Mouse (Mus musculus) embryonic stem cell, embryonic (primary cell): ENCODE data around the gene Ltk.

ENCODE experiments used
- CTCF ChIA-PET, 4 experiments: fragments of 300-600 bp in 2 of 4; fragments of 350-600 bp in 2 of 4; sonication (Branson Sonifier 250); formaldehyde crosslinking; loops; one replicate each; lab custom pipeline; 2022; ENCODE audit warnings: inconsistent platforms in 2 of 4; lab: Charles Lee
- POLR2A ChIA-PET, 4 experiments: fragments of 300-600 bp in 2 of 4; fragments of 350-600 bp in 2 of 4; sonication (Branson Sonifier 250); formaldehyde crosslinking; loops; one replicate each; lab custom pipeline; 2022; ENCODE audit warnings: antibody characterized with exemption in 4 of 4, inconsistent platforms in 1 of 4; lab: Charles Lee

The Ltk gene

DNA sequence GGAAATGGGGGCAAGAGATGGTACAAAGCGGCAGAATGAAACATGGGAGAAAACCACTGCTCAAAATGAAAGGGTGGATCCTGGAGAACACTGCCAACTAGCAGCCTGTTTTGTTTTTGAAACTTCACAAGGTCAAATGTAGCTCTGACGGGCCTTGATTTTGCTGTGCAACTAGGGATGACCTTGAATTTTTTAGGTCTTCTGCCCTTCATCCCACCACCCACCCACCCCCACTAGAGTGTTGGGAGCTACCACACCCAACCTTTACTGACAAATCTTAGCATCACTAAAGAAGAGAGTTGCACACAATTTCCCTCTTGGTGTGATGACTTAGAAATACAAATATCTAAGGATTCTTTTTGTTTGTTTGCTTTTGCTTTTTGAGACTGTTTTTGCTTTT, 29.8 kb upstream of the Ltk start:
- CTCF ChIA-PET: interaction anchor here (0.7 to 2.1 kb wide), 9 partner anchors 9 to 66 kb away, joined by 3 to 15 read pairs (median 4); no protein-coding TSS in a partner anchor
- POLR2A ChIA-PET: interaction anchor here in 3 of 4 experiments (0.6 to 2.1 kb wide), 43 partner anchors 9 to 479 kb away, joined by 3 to 14 read pairs (median 4); partner anchors contain the start of genes Gm28042 (in 1 of the 3), Jmjd7 (in 1 of the 3), Ltk (in 1 of the 3) and Tyro3 (in 1 of the 3)

GRCm38 (mm10) chr2:119787206-119787883, 27.1 kb upstream of the Ltk start, which contains the start of gene Rpap1:
Rpap1 (minus strand) TSS chr2:119787537.
- POLR2A ChIA-PET: interaction anchor here (0.6 to 3.2 kb wide), 67 partner anchors 9 to 381 kb away, joined by 3 to 49 read pairs (median 4); partner anchors contain the start of genes Mga (in 3 of the 4), Ino80 (in 1 of the 4), Ltk (in 1 of the 4) and Mapkbp1 (in 1 of the 4)
- CTCF ChIA-PET: interaction anchor here (0.5 to 1.3 kb wide), 10 partner anchors 10 to 461 kb away, joined by 3 to 6 read pairs (median 3); partner anchors contain the start of gene Tyro3 (in 1 of the 4)

GRCm38 (mm10) chr2:119767246-119767645, 7.0 kb upstream of the Ltk start:
- CTCF ChIA-PET: interaction anchor here (0.5 to 1.8 kb wide), 15 partner anchors 16 to 298 kb away, joined by 3 to 8 read pairs (median 3); partner anchors contain the start of genes Itpka (in 1 of the 4) and Rpap1 (in 1 of the 4)
- POLR2A ChIA-PET: interaction anchor here in 2 of 4 experiments (0.9 to 2.1 kb wide), 10 partner anchors 9 to 129 kb away, joined by 3 to 6 read pairs (median 4); partner anchors contain the start of gene Mga (in 1 of the 2)

GRCm38 (mm10) chr2:119763924-119764323, 3.7 kb upstream of the Ltk start:
- POLR2A ChIA-PET: interaction anchor here in 2 of 4 experiments (0.7 to 1.8 kb wide), 10 partner anchors 11 to 72 kb away, joined by 3 to 5 read pairs (median 3); partner anchors contain the start of genes Itpka (in 1 of the 2) and Rpap1 (in 1 of the 2)
- CTCF ChIA-PET: no interaction called here

DNA sequence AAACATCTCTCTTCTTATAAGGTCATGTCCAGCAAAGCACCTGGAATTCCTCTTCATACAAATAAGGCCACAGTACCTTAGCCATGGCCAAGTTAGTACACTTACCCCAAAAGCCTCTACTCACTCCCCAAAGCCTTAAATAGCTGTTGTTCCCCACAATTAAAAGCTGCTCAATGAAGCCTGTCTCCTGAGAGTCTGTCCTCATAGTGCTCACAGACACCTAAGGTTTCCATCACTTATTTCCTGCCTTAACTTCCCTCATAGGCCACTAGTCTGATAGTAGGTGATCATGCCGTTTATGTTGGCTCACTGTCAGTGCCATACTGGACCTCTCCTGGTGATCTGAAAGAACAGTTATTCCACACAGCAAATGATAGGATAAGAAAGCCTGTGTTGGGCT, 2.0 kb upstream of the Ltk start:
- ChIA-PET CTCF (no interaction called here), POLR2A (interaction anchor here in 1 of 4 experiments (0.7 to 5.7 kb wide), 5 partner anchors 9 to 41 kb away, joined by 3 to 38 read pairs (median 4); partner anchors contain the start of gene Itpka)

- POLR2A ChIA-PET: interaction anchor here in 2 of 4 experiments (0.7 to 5.7 kb wide), 30 partner anchors 9 to 292 kb away, joined by 3 to 38 read pairs (median 4); partner anchors contain the start of genes Itpka (in 2 of the 2), Rpap1 (in 2 of the 2) and Mga (in 1 of the 2)
- CTCF ChIA-PET: interaction anchor here (0.6 to 1.6 kb wide), 5 partner anchors 14 to 141 kb away, joined by 3 to 4 read pairs (median 3); partner anchors contain the start of gene Oip5 (in 1 of the 4)
These were observed 1.1 kb downstream of the Ltk start for GRCm38 (mm10) chr2:119758844-119759835.

DNA sequence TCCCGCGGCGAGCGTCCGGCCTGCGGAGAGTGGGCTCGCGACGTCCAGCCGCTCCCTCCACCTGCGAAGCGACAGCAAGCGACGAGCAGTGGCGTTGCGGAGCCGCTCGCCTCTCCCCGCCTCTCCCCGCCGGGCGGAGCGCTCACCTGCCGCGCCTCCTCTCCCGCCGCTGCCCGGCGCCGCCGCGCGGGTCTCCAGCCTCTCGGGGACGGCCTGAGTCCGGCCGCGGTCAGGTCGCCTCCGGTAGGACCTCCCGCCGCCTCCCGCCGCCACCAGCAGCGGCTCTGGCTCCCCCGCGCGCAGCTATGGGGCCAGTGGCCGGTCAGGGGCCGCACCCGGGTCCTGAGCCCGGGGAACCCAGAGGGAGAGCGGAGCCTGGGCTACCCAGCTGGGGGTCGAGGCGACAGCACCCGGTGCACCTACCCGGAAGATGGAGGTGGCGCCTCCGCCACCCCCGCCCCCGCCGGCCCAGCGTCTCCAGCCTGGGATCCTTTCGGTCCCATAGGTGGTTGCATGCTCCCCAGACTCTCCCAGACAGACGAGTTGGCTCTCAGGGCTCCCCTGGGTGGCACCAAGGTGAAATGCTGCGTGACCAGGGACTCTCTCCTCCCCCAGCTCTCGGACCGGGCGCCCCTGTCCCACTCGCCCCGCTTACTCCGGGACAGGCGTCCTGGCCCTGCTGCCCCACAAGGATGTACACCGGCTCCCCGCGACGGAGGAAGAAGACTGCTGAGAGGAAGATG, 2.0 kb downstream of the Ltk start:
- POLR2A ChIA-PET: interaction anchor here (0.5 to 5.7 kb wide), 20 partner anchors 9 to 291 kb away, joined by 3 to 38 read pairs (median 4); partner anchors contain the start of genes Itpka (in 2 of the 4) and Rpap1 (in 1 of the 4)

DNA sequence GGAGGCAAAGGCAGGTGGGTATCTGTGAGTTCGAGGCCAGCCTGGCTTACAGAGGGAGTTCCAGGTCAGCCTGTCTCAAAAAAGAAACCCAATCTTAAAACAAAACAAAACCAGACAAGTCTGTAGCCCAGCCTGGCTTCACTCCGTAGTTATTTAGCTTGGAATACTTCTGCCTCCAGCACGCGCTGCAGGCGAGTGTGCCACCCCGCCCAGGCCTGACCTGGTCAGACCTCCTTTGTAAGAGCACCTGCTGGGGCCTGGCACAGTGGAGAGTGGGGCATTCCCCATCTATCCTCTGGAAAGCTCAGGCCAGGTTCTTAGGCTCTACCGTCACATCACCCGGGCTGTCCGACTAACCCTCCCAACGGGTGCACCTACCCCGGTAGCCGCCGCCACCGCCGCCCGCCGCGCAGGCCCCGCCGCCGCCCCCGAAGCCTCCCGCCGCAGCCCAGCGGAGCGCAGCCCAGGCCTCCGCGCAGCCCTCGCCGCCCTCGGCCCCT, 2.6 kb downstream of the Ltk start:
- ChIA-PET POLR2A (interaction anchor here in 3 of 4 experiments (0.5 to 5.7 kb wide), 15 partner anchors 8 to 212 kb away, joined by 3 to 38 read pairs (median 4); partner anchors contain the start of genes Itpka (in 2 of the 3) and Rpap1 (in 1 of the 3)), CTCF (interaction anchor here in 1 of 4 experiments (0.6 kb wide), 1 partner anchor 13 kb away, joined by 4 read pairs; no protein-coding TSS in a partner anchor)

More for the DNA sequence above, 2.0 kb downstream of the Ltk start:
- CTCF ChIA-PET: interaction anchor here in 1 of 4 experiments (0.6 kb wide), 3 partner anchors 14 to 121 kb away, joined by 3 to 4 read pairs (median 3); no protein-coding TSS in a partner anchor

- POLR2A ChIA-PET: interaction anchor here in 3 of 4 experiments (0.7 to 2.2 kb wide), 10 partner anchors 8 to 124 kb away, joined by 3 to 8 read pairs (median 4); partner anchors contain the start of genes Ltk (in 2 of the 3), Rpap1 (in 1 of the 3) and Rtf1 (in 1 of the 3)
These were observed 11.0 kb downstream of the Ltk start for GRCm38 (mm10) chr2:119749260-119749659.

GRCm38 (mm10) chr2:119747554-119747953, 12.7 kb downstream of the Ltk start:
- POLR2A ChIA-PET: interaction anchor here in 1 of 4 experiments (0.8 kb wide), 1 partner anchor 73 kb away, joined by 3 read pairs; no protein-coding TSS in a partner anchor
- CTCF ChIA-PET: no interaction called here

More at GRCm38 (mm10) chr2:119749260-119749659, 11.0 kb downstream of the Ltk start:
- CTCF ChIA-PET: no interaction called here

GRCm38 (mm10) chr2:119745281-119745680, 14.9 kb downstream of the Ltk start:
- CTCF ChIA-PET: interaction anchor here in 1 of 4 experiments (0.6 to 1.2 kb wide), 2 partner anchors 15 to 22 kb away, joined by 3 read pairs; partner anchors contain the start of gene Ltk
- POLR2A ChIA-PET: interaction anchor here in 2 of 4 experiments (0.9 to 7.1 kb wide), 9 partner anchors 11 to 152 kb away, joined by 3 to 103 read pairs (median 3); partner anchors contain the start of genes Ltk (in 2 of the 2) and Mga (in 2 of the 2)

DNA sequence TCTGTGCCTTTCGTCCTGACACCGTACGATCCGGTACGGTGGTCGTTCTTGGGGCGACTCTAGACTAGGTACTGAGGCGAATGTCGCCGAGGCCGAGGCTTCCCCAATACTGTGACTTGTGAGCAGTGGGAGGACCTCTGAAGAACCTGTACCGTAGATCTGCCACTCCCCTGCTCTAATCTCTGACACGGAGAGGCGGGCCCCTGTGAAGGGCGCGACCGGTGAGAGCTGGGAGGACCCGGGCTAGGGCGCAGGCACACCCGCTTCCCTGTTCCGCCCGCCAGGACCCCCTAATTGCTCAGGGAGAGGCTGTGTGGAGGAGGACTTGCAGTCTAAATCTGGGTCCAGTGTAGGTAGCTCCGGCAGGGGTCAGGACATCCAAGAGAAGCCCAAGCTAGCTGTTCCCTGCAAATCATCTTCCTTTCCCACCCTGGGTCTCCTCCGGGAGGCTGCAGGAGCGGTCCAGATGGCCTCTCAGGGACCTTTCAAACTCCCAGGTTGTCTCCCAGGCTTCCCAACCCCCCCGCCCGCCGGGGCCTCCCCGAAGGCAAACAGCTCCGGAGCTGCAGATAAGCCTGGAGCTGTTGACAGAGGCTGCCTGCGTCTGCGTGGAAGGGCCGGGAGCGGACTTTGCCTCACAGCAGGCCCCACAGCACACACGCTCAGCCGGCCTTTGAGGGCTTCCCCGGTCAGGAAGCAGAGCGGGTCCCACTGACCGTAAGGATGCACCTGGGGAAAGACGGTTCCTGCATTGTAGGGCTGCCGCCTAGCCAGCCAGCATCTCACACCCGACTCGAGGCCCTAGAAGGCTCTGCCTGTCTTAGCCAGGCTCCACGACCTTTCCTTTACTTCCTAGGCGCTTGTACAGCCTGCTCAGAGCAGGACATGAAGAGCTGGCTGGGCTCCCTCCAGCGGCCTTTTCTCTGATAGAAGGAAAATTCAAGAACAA, 15.8 kb downstream of the Ltk start:
- POLR2A ChIA-PET: interaction anchor here in 3 of 4 experiments (0.5 to 7.2 kb wide), 21 partner anchors 10 to 757 kb away, joined by 3 to 103 read pairs (median 3); partner anchors contain the start of genes Ltk (in 2 of the 3), Mga (in 2 of the 3) and Mapkbp1 (in 1 of the 3)
- CTCF ChIA-PET: interaction anchor here in 3 of 4 experiments (0.6 to 1.6 kb wide), 8 partner anchors 9 to 156 kb away, joined by 3 to 8 read pairs (median 3); partner anchors contain the start of gene Ltk (in 1 of the 3)

DNA sequence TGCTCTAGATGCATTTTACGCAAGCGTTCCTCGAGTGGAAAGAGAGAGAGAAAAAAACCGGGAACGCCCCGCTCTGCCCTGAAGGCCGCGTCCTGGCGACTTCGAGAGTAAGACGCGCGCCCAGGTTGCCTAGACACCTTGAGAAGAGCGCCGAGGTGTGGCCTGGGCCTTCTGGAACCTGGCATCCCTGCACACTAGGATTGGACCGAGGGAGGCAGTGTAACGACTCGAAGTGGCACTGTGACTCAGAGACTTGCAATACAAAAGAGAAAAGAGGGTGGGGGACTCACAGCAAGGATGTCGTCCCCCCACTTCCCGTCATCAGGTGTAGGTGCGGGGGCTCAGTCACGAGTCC, 16.4 kb downstream of the Ltk start:
- CTCF ChIA-PET: interaction anchor here in 3 of 4 experiments (0.5 to 1.6 kb wide), 5 partner anchors 10 to 237 kb away, joined by 3 to 14 read pairs (median 3); partner anchors contain the start of gene Ltk (in 1 of the 3)
- POLR2A ChIA-PET: interaction anchor here in 3 of 4 experiments (0.5 to 7.2 kb wide), 22 partner anchors 9 to 757 kb away, joined by 3 to 103 read pairs (median 4); partner anchors contain the start of genes Ltk (in 2 of the 3), Mapkbp1 (in 1 of the 3), Mga (in 1 of the 3) and Rpap1 (in 1 of the 3)

DNA sequence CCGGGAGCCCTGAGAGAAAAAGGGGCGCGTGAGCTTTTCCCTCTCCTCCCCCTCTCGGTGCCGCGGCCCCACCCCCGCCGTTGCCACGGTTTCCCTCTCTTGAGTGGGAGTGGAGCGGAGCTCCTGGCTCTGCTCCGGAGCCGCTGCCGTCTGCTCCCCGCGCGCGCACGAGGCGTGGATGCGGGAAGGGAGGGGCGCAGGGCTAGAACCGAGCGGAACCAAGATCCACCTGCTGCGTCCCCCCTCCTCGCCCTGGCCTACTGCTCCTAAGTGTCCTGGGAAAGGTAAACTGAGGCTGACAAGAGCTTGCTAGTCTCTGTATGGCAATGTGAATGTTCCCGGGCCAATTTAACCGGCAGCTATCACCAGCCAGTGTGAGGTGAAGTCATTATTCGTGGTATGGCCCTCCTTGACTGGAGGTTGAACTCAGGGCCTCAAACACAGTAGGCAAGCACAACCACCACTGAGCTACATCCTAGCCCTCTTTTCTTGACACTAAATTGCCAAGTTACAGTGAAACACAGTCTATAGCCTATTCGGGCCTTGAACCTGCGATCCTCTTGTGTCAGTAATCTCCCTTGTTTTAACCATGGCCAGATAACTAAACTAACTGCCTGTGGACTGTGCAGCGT, 16.9 kb downstream of the Ltk start:
- ChIA-PET POLR2A (interaction anchor here in 3 of 4 experiments (0.6 to 7.2 kb wide), 25 partner anchors 9 to 501 kb away, joined by 3 to 103 read pairs (median 5); partner anchors contain the start of genes Ltk (in 2 of the 3), Mapkbp1 (in 1 of the 3), Mga (in 1 of the 3) and Rpap1 (in 1 of the 3)), CTCF (interaction anchor here in 3 of 4 experiments (0.5 to 1.6 kb wide), 5 partner anchors 10 to 237 kb away, joined by 3 to 14 read pairs (median 3); partner anchors contain the start of gene Ltk (in 1 of the 3))
